Mouse (Mus musculus) embryonic facial prominence, embryonic 15.5 days (tissue): ENCODE measurements around the gene Arfip2. TPM values are rescaled to one million over a fixed set of nuclear protein-coding genes. Genes with fewer than 3 reads are reported as not detected.

Experiments
- ATAC-seq: fragments of 200-750 bp; cut with Nextera tagmentation; 2 replicates; pipeline ENCODE4 v1.8.0; 2017; ENCODE audit warnings: low read depth, moderate TSS enrichment; ENCODE audit not compliant: insufficient number of reproducible peaks, low FRiP score, low TSS enrichment
- H3K27ac ChIP-seq: fragments of 300-500 bp; sonication (generic); replicated peaks from 2 replicates; pipeline ENCODE4 v1.5.1; 2015; ENCODE audit warnings: mild to moderate bottlenecking, inconsistent platforms
- H3K27me3 ChIP-seq: fragments of 300-500 bp; sonication (generic); 2 replicates; pipeline ENCODE4 v1.6.1; 2015; ENCODE audit warnings: inconsistent platforms
- H3K36me3 ChIP-seq: fragments of 300-500 bp; sonication (generic); 2 replicates; pipeline ENCODE4 v1.6.1; 2015; ENCODE audit warnings: mild to moderate bottlenecking, inconsistent platforms
- H3K4me1 ChIP-seq: fragments of 300-500 bp; sonication (generic); 2 replicates; pipeline ENCODE4 v1.6.1; 2015; ENCODE audit warnings: inconsistent platforms
- H3K4me2 ChIP-seq: fragments of 300-500 bp; sonication (generic); replicated peaks from 2 replicates; pipeline ENCODE4 v1.6.1; 2015; ENCODE audit warnings: mild to moderate bottlenecking, inconsistent platforms
- H3K4me3 ChIP-seq: fragments of 300-500 bp; sonication (generic); replicated peaks from 2 replicates; pipeline ENCODE4 v1.5.1; 2015; ENCODE audit warnings: mild to moderate bottlenecking, inconsistent platforms
- H3K9ac ChIP-seq: fragments of 300-500 bp; sonication (generic); 2 replicates; pipeline ENCODE4 v1.6.1; 2015; ENCODE audit warnings: inconsistent platforms
- H3K9me3 ChIP-seq: fragments of 300-500 bp; sonication (generic); replicated peaks from 2 replicates; pipeline ENCODE4 v1.6.1; 2016; ENCODE audit warnings: inconsistent platforms
- WGBS: fragments of 180-500 bp; shearing (Covaris S2); methylation state at CpG from one replicate; pipeline ENCODE4 v1.1.7; 2015; 5-methylcytosine and 5-hydroxymethylcytosine counted together
- polyA plus RNA-seq: library from polyadenylated mRNA; unstranded; fragments of >200 nt; fragmentation: Nextera tagmentation; extraction: Ambion mirVana; gene quantifications from 2 replicates; pipeline ENCODE4 v1.2.1, GENCODE M21; 2015

The Arfip2 gene
- polyA plus RNA-seq, 1 experiment from 2014 or later, result 97.7 TPM

DNA sequence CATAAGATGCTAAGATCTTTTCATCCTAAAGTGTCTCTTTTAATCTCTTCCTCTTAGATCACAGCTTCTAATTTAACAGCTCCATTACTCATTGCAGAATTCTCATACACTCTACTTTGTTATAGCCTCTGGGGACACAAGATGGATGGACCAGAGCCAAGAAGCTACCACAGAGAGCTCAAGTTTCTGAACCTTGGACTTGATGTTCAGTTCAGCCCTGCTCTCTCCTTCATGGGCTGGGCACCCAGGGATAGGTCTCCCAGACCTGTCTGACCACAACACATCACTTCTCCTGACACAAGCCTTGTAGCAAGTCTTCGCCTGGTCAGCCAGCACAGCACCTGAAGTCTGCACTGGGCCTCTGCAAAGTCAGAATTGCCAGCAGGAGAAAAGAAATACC is 25.8 kb downstream of the Arfip2 start:
- no peak overlapping the region for H3K4me2 ChIP-seq
- 100% methylated on average over 1 of the region's 1 CpGs for WGBS

GRCm38 (mm10) chr7:105611767-105612166 is 28.4 kb downstream of the Arfip2 start:
- 81% methylated on average over 1 of the region's 1 CpGs for whole genome bisulfite sequencing
- Histone ChIP-seq H3K9ac (no peak overlapping the region), H3K4me3 (no peak overlapping the region), H3K4me1 (no peaks in the 10 kb centered on the region), H3K36me3 (peaks cover 74% of the 10 kb centered on the region), H3K27me3 (no peaks in the 10 kb centered on the region), H3K27ac (no peak overlapping the region), H3K9me3 (no peaks in the 10 kb centered on the region), H3K4me2 (no peak overlapping the region)
- no peak for ATAC-seq

More for the DNA sequence above, 25.8 kb downstream of the Arfip2 start:
- Histone ChIP-seq H3K4me3 (no peak overlapping the region), H3K27me3 (no peaks in the 10 kb centered on the region), H3K4me1 (no peaks in the 10 kb centered on the region), H3K9ac (no peak overlapping the region), H3K9me3 (no peaks in the 10 kb centered on the region), H3K27ac (no peak overlapping the region), H3K36me3 (peaks cover 97% of the 10 kb centered on the region)
- ATAC-seq, result no peak

- 88% methylated on average over 3 of the region's 3 CpGs for WGBS
- ATAC-seq, result no peak
- no peaks in the 10 kb centered on the region for H3K4me1 ChIP-seq
Measured at GRCm38 (mm10) chr7:105608467-105608866, 31.7 kb downstream of the Arfip2 start.

GRCm38 (mm10) chr7:105602860-105603623 is 37.2 kb downstream of the Arfip2 start:
- Histone ChIP-seq H3K36me3 (no peaks in the 10 kb centered on the region), H3K4me3 (no peak overlapping the region), H3K4me1 (no peaks in the 10 kb centered on the region), H3K27ac (no peak overlapping the region), H3K9ac (no peak overlapping the region), H3K9me3 (no peaks in the 10 kb centered on the region), H3K27me3 (no peaks in the 10 kb centered on the region), H3K4me2 (no peak overlapping the region)
- ATAC-seq, result peak; percentile 47; the same call in 1 of the 2 replicates
- 31% methylated on average over 9 of the region's 9 CpGs for WGBS

More at GRCm38 (mm10) chr7:105608467-105608866, 31.7 kb downstream of the Arfip2 start:
- Histone ChIP-seq H3K4me3 (no peak overlapping the region), H3K9ac (no peak overlapping the region), H3K27me3 (no peaks in the 10 kb centered on the region), H3K27ac (no peak overlapping the region), H3K36me3 (peaks cover 41% of the 10 kb centered on the region), H3K9me3 (no peaks in the 10 kb centered on the region), H3K4me2 (no peak overlapping the region)

DNA sequence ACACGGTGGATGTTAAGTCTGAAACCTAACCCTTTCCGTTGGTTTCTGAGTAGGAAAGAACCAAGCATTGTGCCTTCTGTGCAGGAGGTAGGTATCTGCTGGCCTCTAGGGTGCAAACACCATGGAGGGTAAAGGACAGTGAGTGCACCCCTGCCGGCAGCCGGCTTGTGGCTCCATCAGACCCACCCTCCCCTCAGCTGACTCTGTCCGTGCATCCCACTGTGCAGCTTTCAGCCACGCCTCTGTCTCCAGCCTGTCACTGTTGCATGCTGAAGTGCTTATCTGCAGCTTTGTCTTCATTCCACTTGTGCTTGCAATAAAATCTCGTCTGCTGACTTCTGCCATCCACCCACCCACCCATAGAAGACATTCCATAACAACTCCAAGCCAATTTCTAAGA is 50.1 kb downstream of the Arfip2 start:
- Histone ChIP-seq H3K9me3 (no peaks in the 10 kb centered on the region), H3K9ac (no peak overlapping the region), H3K4me3 (no peak overlapping the region), H3K27ac (no peak overlapping the region), H3K36me3 (no peaks in the 10 kb centered on the region), H3K27me3 (no peaks in the 10 kb centered on the region), H3K4me2 (no peak overlapping the region), H3K4me1 (no peaks in the 10 kb centered on the region)
- WGBS, result 30% methylated on average over 7 of the region's 7 CpGs
- no peak for ATAC-seq

- no peak overlapping the region for H3K4me3 ChIP-seq
- 58% methylated on average over 9 of the region's 9 CpGs for WGBS
- H3K4me2 ChIP-seq, result no peak overlapping the region
- no peak overlapping the region for H3K27ac ChIP-seq
- no peaks in the 10 kb centered on the region for H3K27me3 ChIP-seq
- H3K9ac ChIP-seq, result no peak overlapping the region
- H3K36me3 ChIP-seq, result no peaks in the 10 kb centered on the region
- H3K4me1 ChIP-seq, result no peaks in the 10 kb centered on the region
- no peaks in the 10 kb centered on the region for H3K9me3 ChIP-seq
- no peak for ATAC-seq
Measured at GRCm38 (mm10) chr7:105588325-105588912, 51.8 kb downstream of the Arfip2 start.

Other genes with a start within 250 kb of the Arfip2 start
- 41.3 and 44.0 TPM in 2 replicates for gene Fam160a2, start 240.4 kb downstream of the Arfip2 start, polyA plus RNA-seq
- gene Cnga4, start 235.8 kb downstream of the Arfip2 start, polyA plus RNA-seq, result 0.51 and 0.87 TPM in 2 replicates
- 0.48 and 0.49 TPM in 2 replicates for gene Cckbr, start 214.7 kb downstream of the Arfip2 start, polyA plus RNA-seq
- 150 and 156 TPM in 2 replicates for gene Cavin3, start 158.1 kb downstream of the Arfip2 start, polyA plus RNA-seq
- gene Smpd1, start 86.1 kb downstream of the Arfip2 start, polyA plus RNA-seq, result 54.6 and 58.9 TPM in 2 replicates
- gene Apbb1, start 58.8 kb downstream of the Arfip2 start, polyA plus RNA-seq, result 53.1 and 63.4 TPM in 2 replicates
- gene Hpx, start 40.3 kb downstream of the Arfip2 start, polyA plus RNA-seq, result 0.32 and 0.33 TPM in 2 replicates
- 45.2 and 48.1 TPM in 2 replicates for gene Trim3, start 6.8 kb downstream of the Arfip2 start, polyA plus RNA-seq
- 204 and 209 TPM in 2 replicates for gene Timm10b, start 360 bp downstream of the Arfip2 start, polyA plus RNA-seq
- gene Gm45799, start 136 bp upstream of the Arfip2 start, polyA plus RNA-seq, result 30.0 and 33.1 TPM in 2 replicates
- 1.1 and 2.8 TPM in 2 replicates for gene Dnhd1, start 10.4 kb upstream of the Arfip2 start, polyA plus RNA-seq
- 357 and 386 TPM in 2 replicates for gene Ilk, start 96.2 kb upstream of the Arfip2 start, polyA plus RNA-seq
- gene Rrp8, start 97.0 kb upstream of the Arfip2 start, polyA plus RNA-seq, result 35.4 and 40.9 TPM in 2 replicates
- gene Taf10, start 103.9 kb upstream of the Arfip2 start, polyA plus RNA-seq, result 128 and 131 TPM in 2 replicates
- gene Tpp1, start 111.8 kb upstream of the Arfip2 start, polyA plus RNA-seq, result 67.0 and 82.0 TPM in 2 replicates
- gene Dchs1, start 147.2 kb upstream of the Arfip2 start, polyA plus RNA-seq, result 15.5 and 17.7 TPM in 2 replicates
- 345 and 355 TPM in 2 replicates for gene Mrpl17, start 170.7 kb upstream of the Arfip2 start, polyA plus RNA-seq